Mouse (Mus musculus): ENCODE data around the gene Ybx2.

DNA sequence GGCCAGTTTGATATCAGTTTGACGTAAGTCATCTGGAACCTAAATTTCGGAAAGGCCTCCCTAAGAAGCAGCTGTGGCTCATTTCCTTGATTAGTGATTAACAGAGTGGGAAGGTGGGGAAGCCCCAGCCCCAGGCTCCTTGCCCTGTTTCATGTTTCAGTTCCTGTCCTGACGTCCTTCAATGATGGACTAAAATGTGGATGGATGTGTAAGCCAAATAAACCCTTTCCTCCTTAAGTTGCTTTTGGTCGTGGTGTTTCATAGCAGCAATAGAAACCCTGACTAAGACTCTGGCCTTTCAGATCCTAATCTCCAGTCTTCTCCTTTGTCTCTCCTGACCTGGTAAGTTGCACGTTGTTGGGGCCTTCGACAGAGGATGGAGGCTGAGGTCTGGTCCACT lies 34.6 kb downstream of the Ybx2 start:
- no peak for TF ChIP-seq MYOG (IDR thresholded peaks at IDR 0.05; ENCODE audit: control insufficient read depth, extremely low read depth, insufficient read length)
- no peak for TF ChIP-seq MYOD1 (IDR thresholded peaks at IDR 0.05; ENCODE audit: control insufficient read depth, insufficient read length, low read depth)
- no peak for TF ChIP-seq USF1 (IDR thresholded peaks at IDR 0.05; ENCODE audit: low read depth)
- TF ChIP-seq CTCF (IDR thresholded peaks at IDR 0.05; ENCODE audit: control insufficient read depth, insufficient read depth, insufficient read length) = no peak
- no peak for TF ChIP-seq MAX (IDR thresholded peaks at IDR 0.05)
- TF ChIP-seq CEBPB (IDR thresholded peaks at IDR 0.05; ENCODE audit: low read depth) = no peak
- TF ChIP-seq FOSL1 (IDR thresholded peaks at IDR 0.05; ENCODE audit: insufficient read depth, low read length, poor library complexity, severe bottlenecking) = no peak
